Mouse (Mus musculus) cerebellum, adult 2 months (tissue): ENCODE results near the gene Pithd1.

ENCODE experiments used
- CTCF ChIP-seq: fragments of 200-500 bp; IDR thresholded peaks from 2 replicates; pipeline ENCODE4 v1.5.1; 2011; ENCODE audit warnings: low read depth, mild to moderate bottlenecking, control low read depth, low read length, moderate library complexity, borderline replicate concordance; ENCODE audit not compliant: insufficient read depth
- POLR2A ChIP-seq: fragments of 200-500 bp; IDR thresholded peaks from 2 replicates; pipeline ENCODE4 v1.6.1; 2011; ENCODE audit warnings: low read length, control low read depth, borderline replicate concordance; ENCODE audit not compliant: insufficient read depth

- no peak for TF ChIP-seq POLR2A
- TF ChIP-seq CTCF = no peak
Measured at GRCm38 (mm10) chr4:136008782-136009447, 21.9 kb upstream of the Pithd1 start.
